Mouse (Mus musculus): ENCODE measurements at regions not wholly inside any gene's neighbourhood (a gene's known extent, or its start where the extent isn't known, plus 50 kb on each side); places are given as distances from the start of the nearest gene placed in this dataset.
A peak's percentile ranks its signal among the peaks of the same experiment; 100 is the strongest.
"Not testable (repeated sequence)": the region's sequence is repeated elsewhere in the genome, so short reads cannot be mapped to it uniquely, and the experiment has no call there.

GRCm38 (mm10) chr3:9101240-9101639 lies 508.6 kb downstream of the Zfp704 start:
- H3K4me2 ChIP-seq (ENCODE audit: low read depth): no peak overlapping the region
- WGBS: 58% methylated on average over 3 of the region's 3 CpGs
- no peak overlapping the region for H3K9ac ChIP-seq
- H3K36me3 ChIP-seq (ENCODE audit: insufficient read depth): no peaks in the 10 kb centered on the region
- H3K27ac ChIP-seq (ENCODE audit: low read depth, low read length): no peak overlapping the region
- DNase-seq (no peak), ATAC-seq (no peak)
- H3K27me3 ChIP-seq (ENCODE audit: insufficient read depth, low read length): no peaks in the 10 kb centered on the region
- no peak for TF ChIP-seq CTCF (IDR thresholded peaks at IDR 0.05; ENCODE audit: low read depth)
- H3K4me3 ChIP-seq (ENCODE audit: low read depth, low read length): no peak overlapping the region
- no peaks in the 10 kb centered on the region for H3K9me3 ChIP-seq (ENCODE audit: low read length)
- no peaks in the 10 kb centered on the region for H3K4me1 ChIP-seq (ENCODE audit: insufficient read depth)

- no peak for TF ChIP-seq CTCF (IDR thresholded peaks at IDR 0.05; ENCODE audit: low read depth)
- DNase-seq (no peak), ATAC-seq (no peak)
- H3K27me3 ChIP-seq (ENCODE audit: insufficient read depth, low read length): no peaks in the 10 kb centered on the region
- no peaks in the 10 kb centered on the region for H3K36me3 ChIP-seq (ENCODE audit: insufficient read depth)
- no peak overlapping the region for H3K27ac ChIP-seq (ENCODE audit: low read depth, low read length)
- H3K4me3 ChIP-seq (ENCODE audit: low read depth, low read length): no peak overlapping the region
- no peaks in the 10 kb centered on the region for H3K9me3 ChIP-seq (ENCODE audit: low read length)
- no peaks in the 10 kb centered on the region for H3K4me1 ChIP-seq (ENCODE audit: insufficient read depth)
- no peak overlapping the region for H3K9ac ChIP-seq
- H3K4me2 ChIP-seq (ENCODE audit: low read depth): no peak overlapping the region
- WGBS: 79% methylated on average over 8 of the region's 8 CpGs
Measured at GRCm38 (mm10) chr3:9100761-9101160, 509.1 kb downstream of the Zfp704 start.

DNA sequence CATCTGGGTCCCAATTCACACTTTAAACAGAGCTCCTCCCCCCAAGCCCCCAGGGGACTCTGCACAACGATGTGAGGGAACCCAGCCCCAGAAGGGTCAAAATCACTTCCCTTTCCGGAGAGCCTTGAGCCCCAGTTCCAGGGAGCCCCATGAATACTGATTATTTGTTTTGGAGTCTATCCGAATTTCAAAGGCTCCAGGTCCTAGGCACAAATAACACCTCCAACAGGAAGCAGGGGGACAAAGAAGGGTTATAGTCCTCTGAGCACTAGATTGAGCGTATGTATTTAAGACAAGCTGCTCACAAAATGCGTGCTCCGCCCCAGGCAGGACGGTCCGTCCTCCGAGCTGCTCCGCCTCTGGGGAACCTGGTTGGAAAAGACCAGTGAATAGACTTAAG lies 511.4 kb downstream of the Zfp704 start:
- TF ChIP-seq CTCF (IDR thresholded peaks at IDR 0.05; ENCODE audit: low read depth): no peak
- ATAC-seq (no peak), DNase-seq (no peak)
- no peak overlapping the region for H3K9ac ChIP-seq
- WGBS: 86% methylated on average over 10 of the region's 10 CpGs
- H3K27me3 ChIP-seq (ENCODE audit: insufficient read depth, low read length): no peaks in the 10 kb centered on the region
- H3K36me3 ChIP-seq (ENCODE audit: insufficient read depth): no peaks in the 10 kb centered on the region
- H3K27ac ChIP-seq (ENCODE audit: low read depth, low read length): no peak overlapping the region
- no peak overlapping the region for H3K4me2 ChIP-seq (ENCODE audit: low read depth)
- no peaks in the 10 kb centered on the region for H3K4me1 ChIP-seq (ENCODE audit: insufficient read depth)
- H3K9me3 ChIP-seq (ENCODE audit: low read length): no peaks in the 10 kb centered on the region
- no peak overlapping the region for H3K4me3 ChIP-seq (ENCODE audit: low read depth, low read length)

- no peak overlapping the region for H3K4me2 ChIP-seq (ENCODE audit: low read depth)
- H3K4me1 ChIP-seq (ENCODE audit: insufficient read depth): no peaks in the 10 kb centered on the region
- no peaks in the 10 kb centered on the region for H3K9me3 ChIP-seq (ENCODE audit: low read length)
- DNase-seq (no peak), ATAC-seq (no peak)
- no peak overlapping the region for H3K4me3 ChIP-seq (ENCODE audit: low read depth, low read length)
- no peak overlapping the region for H3K27ac ChIP-seq (ENCODE audit: low read depth, low read length)
- 85% methylated on average over 5 of the region's 5 CpGs for WGBS
- TF ChIP-seq CTCF (IDR thresholded peaks at IDR 0.05; ENCODE audit: low read depth): no peak
- no peaks in the 10 kb centered on the region for H3K36me3 ChIP-seq (ENCODE audit: insufficient read depth)
- no peaks in the 10 kb centered on the region for H3K27me3 ChIP-seq (ENCODE audit: insufficient read depth, low read length)
- no peak overlapping the region for H3K9ac ChIP-seq
Measured at GRCm38 (mm10) chr3:9084134-9084533, 525.8 kb downstream of the Zfp704 start.

- no peaks in the 10 kb centered on the region for H3K9me3 ChIP-seq (ENCODE audit: low read length)
- WGBS: 77% methylated on average over 7 of the region's 7 CpGs
- no peak overlapping the region for H3K4me3 ChIP-seq (ENCODE audit: low read depth, low read length)
- H3K9ac ChIP-seq: no peak overlapping the region
- H3K36me3 ChIP-seq (ENCODE audit: insufficient read depth): no peaks in the 10 kb centered on the region
- no peak for TF ChIP-seq CTCF (IDR thresholded peaks at IDR 0.05; ENCODE audit: low read depth)
- H3K27me3 ChIP-seq (ENCODE audit: insufficient read depth, low read length): no peaks in the 10 kb centered on the region
- no peaks in the 10 kb centered on the region for H3K4me1 ChIP-seq (ENCODE audit: insufficient read depth)
- H3K4me2 ChIP-seq (ENCODE audit: low read depth): no peak overlapping the region
- DNase-seq: no peak
- H3K27ac ChIP-seq (ENCODE audit: low read depth, low read length): no peak overlapping the region
- ATAC-seq: no peak
Measured at GRCm38 (mm10) chr3:9082061-9082460, 527.8 kb downstream of the Zfp704 start.

- no peaks in the 10 kb centered on the region for H3K4me1 ChIP-seq (ENCODE audit: insufficient read depth)
- no peak for TF ChIP-seq CTCF (IDR thresholded peaks at IDR 0.05; ENCODE audit: low read depth)
- H3K4me2 ChIP-seq (ENCODE audit: low read depth): no peak overlapping the region
- H3K36me3 ChIP-seq (ENCODE audit: insufficient read depth): no peaks in the 10 kb centered on the region
- 76% methylated on average over 2 of the region's 2 CpGs for WGBS
- H3K27me3 ChIP-seq (ENCODE audit: insufficient read depth, low read length): no peaks in the 10 kb centered on the region
- DNase-seq (no peak), ATAC-seq (no peak)
- H3K9me3 ChIP-seq (ENCODE audit: low read length): no peaks in the 10 kb centered on the region
- no peak overlapping the region for H3K4me3 ChIP-seq (ENCODE audit: low read depth, low read length)
- H3K9ac ChIP-seq: no peak overlapping the region
- H3K27ac ChIP-seq (ENCODE audit: low read depth, low read length): no peak overlapping the region
Measured at GRCm38 (mm10) chr3:9078201-9078600, 531.7 kb downstream of the Zfp704 start.

- ATAC-seq: peak; percentile 40; the same call in 1 of the 2 replicates
- 26% methylated on average over 3 of the region's 3 CpGs for WGBS
Measured at GRCm38 (mm10) chr3:9076696-9077095, 533.2 kb downstream of the Zfp704 start.

DNA sequence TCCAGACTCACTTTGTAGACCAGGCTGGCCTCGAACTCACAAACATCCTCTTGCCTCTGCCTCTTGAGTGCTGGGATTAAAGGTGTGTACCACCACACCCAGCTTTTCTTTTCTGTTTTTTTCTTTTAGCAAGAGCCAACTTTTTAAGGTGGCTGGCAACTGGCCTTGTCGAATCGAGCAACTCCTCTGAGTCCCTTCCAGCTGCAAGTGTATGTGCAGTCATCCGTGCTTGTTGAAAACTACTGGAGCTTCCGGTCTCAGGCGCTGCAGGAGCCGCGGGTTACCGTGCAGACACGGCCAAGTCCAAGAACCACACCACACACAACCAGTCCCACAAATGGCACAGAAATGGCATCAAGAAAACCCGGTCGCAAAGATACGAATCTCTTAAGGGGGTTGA lies 537.4 kb downstream of the Zfp704 start:
- H3K4me2 ChIP-seq (ENCODE audit: low read depth); H3K9me3 ChIP-seq (ENCODE audit: low read length); H3K9ac ChIP-seq; DNase-seq; H3K27ac ChIP-seq (ENCODE audit: low read depth, low read length); H3K27me3 ChIP-seq (ENCODE audit: insufficient read depth, low read length); H3K36me3 ChIP-seq (ENCODE audit: insufficient read depth); ATAC-seq; H3K4me1 ChIP-seq (ENCODE audit: insufficient read depth); H3K4me3 ChIP-seq (ENCODE audit: low read depth, low read length): not testable (repeated sequence)
- WGBS: 84% methylated on average over 13 of the region's 13 CpGs

More at GRCm38 (mm10) chr3:9076696-9077095, 533.2 kb downstream of the Zfp704 start:
- H3K4me1 ChIP-seq (ENCODE audit: insufficient read depth): no peaks in the 10 kb centered on the region
- H3K9ac ChIP-seq: no peak overlapping the region
- peak; percentile 69 for DNase-seq
- H3K4me2 ChIP-seq (ENCODE audit: low read depth): no peak overlapping the region
- no peaks in the 10 kb centered on the region for H3K36me3 ChIP-seq (ENCODE audit: insufficient read depth)
- no peak overlapping the region for H3K27ac ChIP-seq (ENCODE audit: low read depth, low read length)
- H3K27me3 ChIP-seq (ENCODE audit: insufficient read depth, low read length): no peaks in the 10 kb centered on the region
- peak; percentile 73 for TF ChIP-seq CTCF (IDR thresholded peaks at IDR 0.05; ENCODE audit: low read depth)
- H3K4me3 ChIP-seq (ENCODE audit: low read depth, low read length): no peak overlapping the region
- H3K9me3 ChIP-seq (ENCODE audit: low read length): no peaks in the 10 kb centered on the region
